Mouse (Mus musculus): ENCODE results near the gene Gli2.

DNA sequence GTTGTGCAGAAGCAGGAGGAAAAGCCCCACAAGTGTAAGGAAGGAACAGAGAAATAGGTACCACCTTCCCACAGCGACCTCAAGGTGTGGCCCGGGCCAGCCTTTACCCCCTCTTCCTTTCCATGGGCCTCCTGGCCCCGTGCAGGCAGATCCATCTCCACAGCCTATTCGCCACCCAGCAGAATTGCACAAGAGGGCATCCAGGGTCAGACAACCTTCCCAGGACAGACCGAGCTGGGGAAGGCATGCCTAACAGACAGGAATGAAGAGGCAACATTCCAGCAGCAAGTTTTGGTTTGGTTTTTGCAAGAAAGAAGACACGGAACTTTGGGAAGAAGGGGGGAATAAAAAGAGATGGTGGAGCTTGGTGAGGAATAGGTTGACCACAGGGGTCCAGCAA lies 22.2 kb downstream of the Gli2 start:
- no peak for TF ChIP-seq CTCF (IDR thresholded peaks at IDR 0.05; ENCODE audit: extremely low read depth, insufficient read depth, low read length)
- TF ChIP-seq POLR2A (IDR thresholded peaks at IDR 0.05; ENCODE audit: extremely low read depth, insufficient read depth, low read length): no peak

Measured in cortical plate, adult 2 months (tissue).